Mouse (Mus musculus) adrenal gland, adult 2 months (tissue): ENCODE data around the gene Rundc3a. TPM values are rescaled to one million over a fixed set of nuclear protein-coding genes. Genes with fewer than 3 reads are reported as not detected.
"Not testable (repeated sequence)": the region's sequence is repeated elsewhere in the genome, so short reads cannot be mapped to it uniquely, and the experiment has no call there.

Source experiments
- DNase-seq: peaks from one replicate; pipeline ENCODE4 v3.0.0; 2021
- polyA plus RNA-seq: library from polyadenylated mRNA; depleted of rRNA; stranded (reverse); fragments of >200 nt; gene quantifications from 2 replicates; pipeline ENCODE4 v1.2.3, GENCODE M21; 2012
- total RNA-seq, 2 experiments: library from RNA; stranded (reverse); gene quantifications; 2 replicates each; pipeline ENCODE4 v1.2.3; 2021

Gene Rundc3a
- total and polyA plus RNA-seq, 3 experiments, result 36.8 to 51.7 (median 46.3) TPM

- peak; percentile 24 for DNase-seq
Observed at GRCm38 (mm10) chr11:102408888-102409794, 15.9 kb downstream of the Rundc3a start.

GRCm38 (mm10) chr11:102409795-102410330, 16.7 kb downstream of the Rundc3a start:
- DNase-seq, result no peak

GRCm38 (mm10) chr11:102410345-102410744, 17.1 kb downstream of the Rundc3a start:
- not testable (repeated sequence) for DNase-seq

- DNase-seq, result peak; percentile 15
Observed at GRCm38 (mm10) chr11:102411061-102411460, 17.9 kb downstream of the Rundc3a start.

- peak; percentile 93 for DNase-seq
Observed at GRCm38 (mm10) chr11:102411704-102412103, 18.5 kb downstream of the Rundc3a start.

- no peak for DNase-seq
Observed at GRCm38 (mm10) chr11:102413059-102413458, 19.9 kb downstream of the Rundc3a start.

- DNase-seq, result no peak
Observed at GRCm38 (mm10) chr11:102415034-102415802, 22.0 kb downstream of the Rundc3a start.

- no peak for DNase-seq
Observed at GRCm38 (mm10) chr11:102417160-102417559, 24.0 kb downstream of the Rundc3a start.

GRCm38 (mm10) chr11:102418887-102419286, 25.7 kb downstream of the Rundc3a start:
- DNase-seq, result peak; percentile 92

GRCm38 (mm10) chr11:102421559-102421958, 28.4 kb downstream of the Rundc3a start:
- no peak for DNase-seq

- DNase-seq, result no peak
Observed at GRCm38 (mm10) chr11:102424666-102425065, 31.5 kb downstream of the Rundc3a start.

- no peak for DNase-seq
Observed at GRCm38 (mm10) chr11:102425555-102426316, 32.5 kb downstream of the Rundc3a start.

- DNase-seq, result no peak
Observed at GRCm38 (mm10) chr11:102428981-102429540, 35.9 kb downstream of the Rundc3a start.

- DNase-seq, result no peak
Observed at GRCm38 (mm10) chr11:102429551-102429950, 36.3 kb downstream of the Rundc3a start.

GRCm38 (mm10) chr11:102430121-102431017, 37.2 kb downstream of the Rundc3a start, which contains the start of gene Grn:
Gene Grn, plus strand, starts transcription at chr11:102430315.
- peak; percentile 95 for DNase-seq

- peak; percentile 86 for DNase-seq
Observed at GRCm38 (mm10) chr11:102431018-102431645, 37.9 kb downstream of the Rundc3a start.

GRCm38 (mm10) chr11:102431728-102432114, 38.5 kb downstream of the Rundc3a start:
- no peak for DNase-seq

GRCm38 (mm10) chr11:102432115-102432843, 39.1 kb downstream of the Rundc3a start:
- DNase-seq, result no peak

- DNase-seq, result peak; percentile 93
Observed at GRCm38 (mm10) chr11:102432896-102433295, 39.7 kb downstream of the Rundc3a start.
